Mouse (Mus musculus): ENCODE data around the gene Gpr137c.

Gpr137c gene

DNA sequence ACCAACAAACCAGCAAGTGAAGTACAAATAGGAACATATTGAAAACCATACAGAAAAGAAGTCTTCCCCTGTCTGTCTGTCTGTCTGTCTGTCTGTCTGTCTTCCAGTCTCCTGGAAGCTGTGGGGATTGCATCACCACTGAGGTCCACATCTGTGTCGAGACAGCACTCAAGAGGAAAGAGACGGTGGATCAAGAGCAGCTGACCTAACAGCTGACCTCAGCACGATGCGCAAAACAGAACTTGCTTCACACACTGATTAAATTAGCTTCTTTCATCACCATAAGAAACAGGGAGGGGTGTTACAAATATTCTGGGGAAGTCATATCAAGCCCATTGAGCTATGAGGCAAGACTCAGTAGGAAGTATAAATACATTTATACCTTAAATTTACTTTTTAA lies 72.1 kb downstream of the Gpr137c start:
- peak; percentile 15 for DNase-seq (ENCODE audit: low spot score)

DNA sequence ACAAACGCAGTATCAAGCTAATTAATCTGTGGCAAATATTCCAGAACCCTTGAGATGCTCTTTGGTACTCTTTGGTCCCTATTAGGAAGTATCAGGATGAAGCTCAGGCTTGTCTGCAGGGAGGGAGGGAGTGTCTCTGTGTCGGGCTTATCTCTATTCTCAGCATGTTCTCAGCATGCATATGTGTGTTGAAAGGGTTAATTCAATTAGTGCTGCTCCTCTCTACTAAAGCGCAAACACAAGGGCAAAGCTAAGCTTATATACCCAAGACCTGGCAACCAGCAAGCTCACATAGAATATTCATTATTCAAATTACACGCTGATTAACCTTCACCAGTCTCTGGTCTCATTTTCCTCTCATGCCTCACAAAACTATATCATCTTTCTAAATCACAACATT lies 84.4 kb downstream of the Gpr137c start:
- peak; percentile 20 for DNase-seq (ENCODE audit: low spot score)

DNA sequence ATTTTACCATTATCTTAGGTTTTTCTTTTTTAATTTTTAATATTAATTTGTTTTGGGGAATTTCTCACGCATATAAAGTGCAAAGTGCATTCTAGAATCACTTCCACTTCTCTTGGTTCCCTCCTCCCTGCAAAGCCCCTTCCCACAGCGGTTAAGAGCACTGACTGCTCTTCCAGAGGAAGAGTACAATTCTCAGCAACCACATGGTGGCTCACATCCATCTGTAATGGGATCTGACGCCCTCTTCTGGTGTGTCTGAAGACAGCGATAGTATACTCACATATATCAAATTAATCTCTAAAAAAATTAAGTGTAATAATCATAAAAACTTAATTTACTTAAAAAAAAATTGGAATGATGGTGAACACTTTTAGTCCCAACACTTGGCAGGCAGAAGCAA lies 84.9 kb downstream of the Gpr137c start:
- no peak for DNase-seq (ENCODE audit: low spot score)

DNA sequence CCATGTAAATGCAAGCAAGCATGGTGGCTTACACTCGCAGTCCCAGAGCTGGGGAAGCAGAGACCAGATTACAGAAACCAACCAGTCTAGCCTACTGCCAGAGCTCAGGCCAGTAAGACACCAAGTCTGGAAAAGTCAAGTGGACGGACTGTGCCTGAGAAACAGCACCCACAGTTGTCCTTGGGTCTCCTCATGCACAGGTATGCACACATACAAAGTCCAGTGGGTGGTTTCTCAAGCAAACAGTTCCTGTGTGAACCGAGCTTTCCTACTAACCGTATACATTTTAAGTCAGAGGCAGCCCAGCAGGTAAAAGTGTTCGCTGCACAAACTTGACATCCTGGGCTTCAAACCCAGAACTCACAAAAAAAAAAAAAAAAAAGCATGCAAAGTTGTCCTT lies 86.3 kb downstream of the Gpr137c start:
- no peak for DNase-seq (ENCODE audit: low spot score)

DNA sequence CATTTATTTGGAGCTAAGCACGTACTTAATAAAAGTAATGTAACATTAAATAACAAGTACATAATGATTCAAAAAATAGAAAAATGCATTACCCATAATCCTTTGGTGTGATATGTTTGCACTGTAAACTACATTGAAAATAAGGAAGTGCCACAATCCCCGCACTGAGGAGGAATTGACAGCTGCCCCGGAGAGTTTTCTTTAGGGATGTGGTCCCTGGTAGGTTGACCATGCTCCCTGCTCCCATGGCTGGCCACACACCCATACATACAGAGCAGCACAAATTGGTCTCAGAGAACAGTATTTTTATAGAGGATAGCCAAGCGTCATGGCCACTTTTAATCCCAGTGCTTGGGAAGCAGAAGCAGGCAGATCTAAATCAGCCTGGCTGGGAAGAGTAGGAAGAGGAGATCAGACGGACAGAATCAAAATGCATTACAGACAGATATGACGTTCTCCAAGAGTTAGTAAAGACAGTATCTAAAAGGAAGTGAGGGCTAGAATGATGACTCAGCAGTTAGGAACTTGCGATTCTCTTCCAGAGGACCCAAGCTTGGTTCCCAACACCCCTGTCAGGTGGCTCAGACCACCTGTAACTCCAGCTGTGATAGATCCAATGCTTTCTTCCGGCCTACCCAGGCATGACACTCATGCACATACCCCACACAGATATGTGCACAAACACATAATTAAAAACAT lies 88.3 kb downstream of the Gpr137c start:
- DNase-seq (ENCODE audit: low spot score) = no peak

DNA sequence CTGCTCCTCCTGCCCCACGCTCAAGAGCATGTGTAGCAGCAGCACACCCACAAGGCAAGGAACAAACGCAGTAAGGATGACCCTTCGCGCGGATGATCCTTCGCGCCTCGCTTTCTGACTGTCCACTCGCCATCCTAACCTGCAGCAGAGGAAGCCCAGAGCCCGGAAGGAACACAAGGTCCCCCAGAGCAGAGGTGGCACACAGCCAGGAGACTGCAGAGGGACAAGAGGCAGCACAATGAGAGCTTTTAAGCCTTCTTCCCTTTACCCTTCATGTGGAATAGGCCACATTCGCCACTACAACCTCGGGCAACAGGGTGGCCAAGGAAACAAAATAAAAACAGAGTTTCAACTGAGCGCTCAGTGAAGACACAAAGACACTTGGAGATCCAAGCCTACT lies 90.1 kb downstream of the Gpr137c start:
- no peak for DNase-seq (ENCODE audit: low spot score)

DNA sequence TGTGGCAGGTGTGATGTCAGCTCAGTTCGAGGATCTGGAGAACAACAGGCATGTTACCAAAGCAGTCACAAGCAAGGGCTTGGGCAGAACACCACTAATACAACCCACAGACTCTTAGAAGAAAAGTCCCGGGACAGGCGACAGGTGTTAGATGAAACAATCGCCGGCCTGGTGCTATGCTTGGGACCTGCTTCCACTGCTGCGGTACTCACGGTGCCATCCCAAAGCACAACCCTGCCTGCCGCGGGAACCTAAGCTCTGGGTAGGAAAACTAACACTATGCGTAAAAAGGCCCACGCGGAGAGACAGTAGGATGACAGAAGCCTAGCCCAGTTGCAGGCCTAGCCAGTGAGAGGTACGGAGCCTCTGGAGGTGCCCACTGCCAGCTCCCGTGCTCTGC lies 90.6 kb downstream of the Gpr137c start:
- no peak for DNase-seq (ENCODE audit: low spot score)

DNA sequence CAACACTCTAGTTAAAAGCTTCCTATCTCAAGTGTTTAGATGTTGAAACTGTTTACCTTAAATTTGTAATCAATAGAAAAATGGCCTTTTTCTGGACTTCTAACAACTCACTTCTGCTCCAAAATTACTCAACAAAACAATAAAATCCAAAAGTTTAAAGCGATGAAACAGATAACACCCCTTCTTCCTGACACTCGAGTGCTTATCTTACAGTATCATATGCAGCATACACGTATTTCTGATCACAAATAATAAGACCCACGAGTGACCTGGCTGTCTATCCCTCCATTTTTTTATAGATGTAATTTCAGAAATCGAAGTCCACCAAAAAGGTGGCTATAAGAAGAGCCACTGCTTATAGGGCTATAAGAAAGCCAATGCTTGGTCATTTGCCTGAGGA lies 97.4 kb downstream of the Gpr137c start:
- DNase-seq (ENCODE audit: low spot score) = no peak

DNA sequence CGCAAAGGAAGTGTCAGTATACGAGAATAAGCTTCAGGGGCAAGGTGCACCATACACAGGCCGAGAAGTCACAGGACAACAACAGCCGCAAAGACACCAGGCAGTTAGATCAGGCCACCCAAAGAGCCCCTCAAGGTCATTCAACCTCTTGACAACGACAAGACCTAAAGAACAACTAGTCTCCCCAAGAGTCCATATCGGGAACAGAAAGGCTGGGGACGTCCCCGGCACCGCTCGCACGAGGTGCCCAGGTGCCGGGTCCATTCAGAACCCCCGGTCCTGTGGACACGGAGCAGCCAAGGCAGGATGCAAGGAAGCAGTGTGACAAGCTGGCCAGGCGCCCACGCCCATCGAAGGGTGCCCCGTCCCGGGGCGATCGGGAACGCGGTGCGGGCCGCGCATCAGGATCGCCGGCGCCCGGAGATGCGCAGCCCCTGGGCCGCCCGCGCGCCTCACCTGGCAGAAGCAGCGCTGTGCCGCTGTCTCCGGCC lies 98.4 kb downstream of the Gpr137c start:
- DNase-seq (ENCODE audit: low spot score) = peak; percentile 38

DNA sequence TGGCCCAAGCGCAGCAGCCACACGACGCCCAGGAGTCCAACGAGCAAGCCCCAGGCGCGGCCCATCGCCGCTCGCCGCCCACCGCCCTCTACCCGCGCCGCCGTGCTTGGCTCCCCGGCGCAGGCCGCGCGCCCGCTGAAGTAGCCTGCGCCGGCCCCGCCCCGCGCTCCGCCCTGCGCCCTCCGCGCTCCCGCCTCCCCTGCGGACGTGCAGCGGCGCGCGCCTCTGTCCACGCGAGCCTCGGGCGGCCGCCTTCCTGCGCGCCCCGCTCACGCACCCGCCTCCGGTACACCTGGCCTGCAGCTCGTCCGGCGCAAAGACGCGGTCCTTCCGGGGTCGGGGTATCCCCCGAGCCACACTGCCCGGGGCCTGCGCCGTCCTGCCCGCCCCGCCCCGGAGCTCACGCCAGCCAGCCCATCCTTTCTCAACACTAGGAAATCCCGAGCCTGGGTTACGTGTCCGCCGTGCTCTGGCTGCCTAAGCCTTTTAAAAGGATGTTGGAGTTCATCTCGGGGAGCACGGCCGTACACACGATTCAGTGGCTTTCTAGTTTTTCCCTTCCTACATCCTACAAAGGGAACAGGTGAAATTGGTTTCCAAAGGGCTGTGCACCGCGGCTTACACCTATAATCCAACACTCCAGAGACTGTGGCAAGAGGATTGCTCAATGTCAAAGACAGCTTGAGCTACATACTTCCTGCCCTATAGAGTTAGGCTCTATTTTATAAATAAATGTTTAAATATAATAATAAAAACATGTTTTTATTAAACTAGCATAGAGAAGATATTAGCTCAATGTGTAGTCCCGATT lies 99.1 kb downstream of the Gpr137c start, which contains the start of gene Ero1l:
Gene Ero1l, minus strand, starts transcription at position 346 of the 811 bp plus-strand sequence.
- peak; percentile 86 for DNase-seq (ENCODE audit: low spot score)

DNA sequence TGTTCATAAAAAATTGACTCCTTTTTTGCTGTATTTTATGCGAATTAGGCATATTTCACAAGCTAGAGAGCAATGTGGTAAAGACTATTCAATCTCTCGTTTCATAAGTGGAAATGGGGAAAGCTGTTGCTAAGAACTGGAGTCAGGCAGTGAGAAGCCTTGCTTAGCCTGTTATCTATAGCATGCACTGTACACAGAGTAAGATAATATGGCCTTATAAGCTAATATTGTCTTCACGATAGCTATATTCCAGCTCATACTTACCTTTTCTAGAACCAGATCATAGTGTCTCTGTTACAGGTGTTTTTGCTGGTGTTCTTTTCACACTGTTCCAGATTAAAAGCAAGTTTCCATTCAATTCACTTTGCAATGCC lies 99.7 kb downstream of the Gpr137c start:
- no peak for DNase-seq (ENCODE audit: low spot score)

DNA sequence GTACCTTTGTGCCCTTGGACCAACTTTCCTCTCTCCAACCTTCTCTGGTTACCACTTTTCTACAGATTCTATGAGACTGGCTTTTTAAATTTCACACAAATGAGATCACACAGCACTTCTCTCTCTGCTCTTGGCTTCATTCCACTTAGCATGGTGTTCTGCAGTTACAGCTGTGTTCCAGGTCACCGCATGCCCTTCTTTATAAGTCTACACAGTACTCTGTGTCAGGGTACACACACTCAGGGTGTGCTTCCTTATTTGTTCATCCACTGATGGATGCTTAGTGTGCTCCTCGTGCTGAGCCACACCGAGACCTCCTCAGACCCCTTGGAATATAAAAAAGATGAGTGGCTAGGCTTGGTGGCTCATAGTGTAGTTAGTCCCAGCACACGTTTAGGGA lies 100.6 kb downstream of the Gpr137c start:
- DNase-seq (ENCODE audit: low spot score) = peak; percentile 37

DNA sequence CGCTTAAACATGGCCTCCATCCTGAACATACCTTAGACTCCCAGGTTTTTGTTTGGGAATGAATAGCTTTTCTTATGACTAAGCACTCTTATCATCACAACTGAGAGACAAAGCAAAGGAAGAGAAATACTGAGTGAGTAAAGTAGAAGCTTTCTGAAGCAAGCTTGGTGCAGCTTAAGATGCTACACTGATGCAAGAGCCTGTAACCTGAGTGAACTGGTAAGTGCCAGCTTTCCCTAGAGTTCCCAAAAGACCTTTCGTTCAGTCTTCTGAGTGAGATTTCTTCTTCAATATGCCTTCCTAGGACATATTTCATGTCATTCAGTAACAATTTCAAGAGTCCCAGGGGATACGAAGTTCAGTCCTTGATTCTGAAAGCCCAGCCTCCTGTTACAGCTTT lies 101.5 kb downstream of the Gpr137c start:
- DNase-seq (ENCODE audit: low spot score) = peak; percentile 86

DNA sequence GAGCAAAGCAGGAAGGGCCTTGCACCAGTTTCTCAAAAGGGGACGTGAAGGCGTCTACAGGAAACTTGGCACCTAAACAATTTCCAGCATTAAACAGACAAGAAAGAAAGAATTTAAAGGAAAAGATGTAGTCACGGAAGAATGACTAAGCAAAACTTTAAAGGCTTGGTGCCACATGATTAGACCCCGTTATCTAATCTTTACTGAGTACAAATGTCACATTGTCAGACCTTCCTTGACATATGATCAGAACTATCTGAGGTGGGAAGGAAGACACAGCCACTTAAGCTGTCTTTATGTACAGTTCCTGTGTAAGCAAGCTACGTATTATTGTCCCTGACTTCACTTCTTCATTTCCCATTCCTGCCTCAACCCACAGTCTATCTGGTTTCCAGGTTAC lies 102.1 kb downstream of the Gpr137c start:
- no peak for DNase-seq (ENCODE audit: low spot score)

DNA sequence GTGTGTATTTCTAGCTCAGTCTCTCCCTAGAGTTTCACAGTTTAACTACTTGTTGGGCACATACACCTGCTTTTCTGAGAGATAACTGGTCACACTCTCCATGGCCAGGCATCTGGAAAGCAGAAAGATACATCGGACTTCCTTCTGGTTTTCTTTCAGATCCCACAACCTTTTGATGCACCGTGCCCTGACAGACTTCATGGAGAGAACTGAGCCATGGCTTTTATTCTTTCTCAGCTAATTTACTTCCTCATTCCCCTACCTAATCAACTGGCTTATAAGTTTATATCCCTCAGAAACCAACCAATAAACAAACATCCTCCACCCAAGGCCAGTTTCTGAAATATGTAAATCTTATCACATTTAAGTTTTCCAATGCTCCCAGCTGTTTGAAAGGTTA lies 102.9 kb downstream of the Gpr137c start:
- no peak for DNase-seq (ENCODE audit: low spot score)

DNA sequence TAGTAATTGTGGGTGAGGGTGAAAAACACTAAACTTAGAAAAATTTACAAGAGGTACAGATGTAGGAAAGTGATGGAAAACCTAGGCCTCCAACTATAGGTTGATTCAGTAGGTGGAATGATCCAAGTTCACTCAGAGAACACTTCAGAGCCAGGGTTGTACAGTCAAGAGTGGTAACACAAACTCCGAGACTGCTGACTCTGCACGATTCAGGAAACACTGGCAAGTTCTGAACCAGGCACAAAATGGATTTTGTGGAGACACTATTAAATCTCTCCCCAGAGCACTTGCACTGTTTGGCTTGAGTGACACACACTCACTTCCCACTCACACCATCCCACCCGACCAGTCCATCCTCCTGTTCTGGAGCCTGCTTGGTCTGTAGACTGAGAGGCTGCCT lies 103.8 kb downstream of the Gpr137c start:
- DNase-seq (ENCODE audit: low spot score) = no peak

DNA sequence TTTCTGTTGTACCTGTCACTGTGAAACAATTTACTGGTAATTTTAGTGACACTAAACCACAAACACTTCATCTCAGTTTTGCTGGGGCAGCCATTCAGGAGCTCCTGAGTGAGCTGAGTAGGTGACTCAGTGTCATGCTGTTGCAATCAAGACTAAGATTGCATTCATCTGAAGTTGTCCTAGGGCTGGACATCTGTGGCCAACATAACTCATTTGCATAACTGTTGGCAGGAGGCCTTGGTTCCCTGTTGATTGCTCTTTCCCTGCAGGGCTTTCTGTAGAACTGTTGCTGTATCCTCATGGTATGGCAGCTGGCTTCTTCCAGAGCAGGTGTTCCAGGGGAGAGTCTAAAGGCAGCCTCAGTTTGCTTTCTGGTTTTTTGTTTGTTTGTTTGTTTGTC lies 106.0 kb downstream of the Gpr137c start:
- DNase-seq (ENCODE audit: low spot score) = peak; percentile 86

DNA sequence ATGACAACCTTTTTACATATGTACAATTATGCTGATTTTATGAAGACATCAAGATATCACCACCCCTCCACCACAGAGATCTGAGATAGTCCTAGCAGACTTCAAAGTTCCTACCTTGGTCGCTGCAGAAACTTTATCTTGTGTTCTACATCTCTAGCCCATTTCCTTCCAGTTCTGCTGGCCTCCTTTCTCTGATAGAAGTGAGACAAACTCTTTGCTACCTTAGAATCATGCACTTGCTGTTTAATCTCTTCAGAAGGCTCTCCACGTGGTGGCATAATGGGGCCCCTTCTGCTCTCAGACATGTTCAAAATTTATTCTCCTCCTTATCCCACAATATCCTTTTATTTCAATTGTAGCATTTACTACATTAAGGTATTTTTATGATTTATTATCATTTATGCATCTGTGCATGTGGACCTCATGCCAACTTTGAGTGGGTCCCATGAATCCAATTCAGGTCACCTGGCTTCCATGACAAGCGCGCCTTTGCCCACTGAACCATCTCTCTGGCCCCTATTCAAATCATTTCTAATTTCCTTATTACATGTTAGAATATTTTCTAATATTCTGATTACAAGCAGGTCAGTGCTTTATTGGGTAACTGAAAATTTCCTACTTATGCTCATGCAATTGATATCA lies 108.7 kb downstream of the Gpr137c start:
- no peak for DNase-seq (ENCODE audit: low spot score)

DNA sequence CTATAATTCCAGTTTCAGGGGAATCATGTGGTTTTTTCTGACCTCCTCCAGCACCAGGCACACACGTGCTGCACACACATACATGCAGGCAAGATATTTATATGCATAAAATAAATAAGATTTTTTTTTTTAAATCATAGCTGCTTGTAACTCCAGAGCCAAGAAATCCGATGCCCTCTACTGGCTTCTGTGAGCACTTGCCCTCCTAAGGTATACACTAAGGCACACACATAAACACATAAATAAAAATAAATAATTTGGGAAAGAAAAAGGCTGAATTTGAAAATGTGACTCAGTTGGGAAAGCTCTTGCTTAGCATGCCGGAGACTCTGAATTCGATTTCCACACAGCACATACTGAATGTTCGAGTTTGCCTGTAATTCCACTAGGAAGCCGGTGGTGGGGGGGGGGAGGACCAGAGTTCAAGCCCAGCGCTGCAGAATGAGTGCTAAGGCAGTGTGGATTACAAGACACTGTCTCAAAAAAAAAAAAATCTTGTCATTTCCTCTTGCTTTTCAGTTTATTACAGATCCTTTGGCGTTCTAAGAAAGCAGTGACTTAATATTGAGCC lies 109.6 kb downstream of the Gpr137c start:
- no peak for DNase-seq (ENCODE audit: low spot score)

DNA sequence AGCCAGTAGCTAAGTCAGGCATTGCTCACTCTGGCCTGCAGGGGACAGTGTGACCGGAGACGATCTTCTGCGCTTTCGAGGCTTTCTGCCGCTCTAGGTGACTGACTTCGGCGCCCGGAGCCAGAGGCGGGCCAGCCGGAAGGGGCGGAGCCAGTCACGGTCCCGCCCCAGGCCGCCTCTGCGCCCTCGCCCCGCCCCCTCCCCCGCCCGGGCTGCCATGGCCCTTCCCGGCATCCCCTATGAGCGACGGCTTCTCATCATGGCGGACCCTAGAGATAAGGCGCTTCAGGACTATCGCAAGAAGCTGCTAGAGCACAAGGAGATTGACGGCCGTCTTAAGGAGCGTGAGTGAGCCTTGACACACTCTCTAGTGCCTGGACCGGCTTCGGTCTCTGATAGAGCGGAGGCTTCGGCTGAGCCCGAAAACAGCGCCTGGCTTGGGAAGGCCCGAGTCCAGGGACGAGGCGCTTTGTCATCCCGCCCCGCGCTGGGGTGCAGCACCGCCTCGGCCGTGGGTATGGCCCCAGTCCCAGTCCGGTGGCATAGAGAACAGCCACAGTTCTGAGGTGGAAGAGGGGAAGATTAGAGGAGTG lies 110.2 kb downstream of the Gpr137c start, which contains the start of gene Psmc6:
Gene Psmc6, plus strand, starts transcription at position 200 of the 593 bp plus-strand sequence.
- DNase-seq (ENCODE audit: low spot score) = peak; percentile 95
